Mouse (Mus musculus) embryonic facial prominence, embryonic 10.5 days (tissue): ENCODE measurements around the gene Fbxw4. TPM values are rescaled to one million over a fixed set of nuclear protein-coding genes. Genes with fewer than 3 reads are reported as not detected.
A peak's percentile ranks its signal among the peaks of the same experiment; 100 is the strongest.

Experiments used
- DNase-seq: peaks from one replicate; pipeline ENCODE4 v3.0.0-alpha.2; 2017; ENCODE audit warnings: low spot score
- H3K27ac ChIP-seq: fragments of 300-500 bp; sonication (generic); replicated peaks from 2 replicates; pipeline ENCODE4 v1.5.1; 2016; ENCODE audit warnings: mild to moderate bottlenecking
- H3K27me3 ChIP-seq: fragments of 300-500 bp; sonication (generic); replicated peaks from 2 replicates; pipeline ENCODE4 v1.6.1; 2016; ENCODE audit warnings: low read depth, mild to moderate bottlenecking; ENCODE audit not compliant: poor library complexity, severe bottlenecking
- H3K36me3 ChIP-seq: fragments of 300-500 bp; sonication (generic); replicated peaks from 2 replicates; pipeline ENCODE4 v1.6.1; 2016; ENCODE audit warnings: mild to moderate bottlenecking, moderate library complexity
- H3K4me1 ChIP-seq: fragments of 300-500 bp; sonication (generic); 2 replicates; pipeline ENCODE4 v1.6.1; 2016
- H3K4me3 ChIP-seq: fragments of 300-500 bp; sonication (generic); 2 replicates; pipeline ENCODE4 v1.5.1; 2016; ENCODE audit warnings: mild to moderate bottlenecking, moderate library complexity
- H3K9me3 ChIP-seq: fragments of 300-500 bp; sonication (generic); 2 replicates; pipeline ENCODE4 v1.6.1; 2016; ENCODE audit warnings: mild to moderate bottlenecking
- WGBS: fragments of 180-500 bp; shearing (Covaris S2); methylation state at CpG from one replicate; pipeline ENCODE4 v1.1.7; 2016; 5-methylcytosine and 5-hydroxymethylcytosine counted together
- polyA plus RNA-seq: library from polyadenylated mRNA; unstranded; fragments of >200 nt; fragmentation: Nextera tagmentation; extraction: Ambion mirVana; gene quantifications from 2 replicates; pipeline ENCODE4 v1.2.1, GENCODE M21; 2016

Fbxw4 gene
- polyA plus RNA-seq, 1 experiment from 2014 or later, result 4.2 TPM

- under 1% methylated on average over 38 of the region's 38 CpGs for WGBS
- Histone ChIP-seq H3K4me1 (peaks cover 23% of the 10 kb centered on the region), H3K9me3 (no peaks in the 10 kb centered on the region), H3K4me3 (peak overlapping the region; percentile 53), H3K27ac (peak overlapping the region; percentile 48; the same call in 1 of the 2 replicates), H3K27me3 (peaks cover 89% of the 10 kb centered on the region), H3K36me3 (no peaks in the 10 kb centered on the region)
- DNase-seq, result peak; percentile 56
These were observed 15.8 kb upstream of the Fbxw4 start for GRCm38 (mm10) chr19:45675720-45676581.

GRCm38 (mm10) chr19:45675196-45675595 is 15.1 kb upstream of the Fbxw4 start:
- H3K36me3 ChIP-seq, result no peaks in the 10 kb centered on the region
- peaks cover 82% of the 10 kb centered on the region for H3K27me3 ChIP-seq
- WGBS, result 23% methylated on average over 5 of the region's 5 CpGs
- no peaks in the 10 kb centered on the region for H3K9me3 ChIP-seq
- peak overlapping the region; percentile 53; the same call in 1 of the 2 replicates for H3K4me3 ChIP-seq
- H3K27ac ChIP-seq, result no peak overlapping the region
- DNase-seq, result no peak
- peaks cover 23% of the 10 kb centered on the region for H3K4me1 ChIP-seq

- H3K9me3 ChIP-seq, result no peaks in the 10 kb centered on the region
- peaks cover 23% of the 10 kb centered on the region for H3K4me1 ChIP-seq
- H3K36me3 ChIP-seq, result no peaks in the 10 kb centered on the region
- H3K27ac ChIP-seq, result no peak overlapping the region
- peaks cover 68% of the 10 kb centered on the region for H3K27me3 ChIP-seq
- DNase-seq, result no peak
- H3K4me3 ChIP-seq, result no peak overlapping the region
- WGBS, result 88% methylated on average over 9 of the region's 9 CpGs
These were observed 12.9 kb upstream of the Fbxw4 start for GRCm38 (mm10) chr19:45672971-45673370.

- Histone ChIP-seq H3K36me3 (no peaks in the 10 kb centered on the region), H3K9me3 (no peaks in the 10 kb centered on the region), H3K4me1 (no peaks in the 10 kb centered on the region), H3K27me3 (peaks cover 30% of the 10 kb centered on the region), H3K4me3 (no peak overlapping the region), H3K27ac (no peak overlapping the region)
- no peak for DNase-seq
- 93% methylated on average over 4 of the region's 4 CpGs for WGBS
These were observed 8.9 kb upstream of the Fbxw4 start for GRCm38 (mm10) chr19:45668986-45669385.

- 61% methylated on average over 2 of the region's 2 CpGs for WGBS
- no peak overlapping the region for H3K27ac ChIP-seq
These were observed 3.7 kb upstream of the Fbxw4 start for GRCm38 (mm10) chr19:45663851-45664250.

GRCm38 (mm10) chr19:45660503-45660790 is 335 bp upstream of the Fbxw4 start:
- Histone ChIP-seq H3K36me3 (no peaks in the 10 kb centered on the region), H3K27me3 (0 out of 2 replicates have a peak, but pooled peaks cover 4% of the 10 kb centered on the region), H3K4me1 (peaks cover 46% of the 10 kb centered on the region), H3K27ac (peak overlapping the region; percentile 99), H3K9me3 (no peaks in the 10 kb centered on the region), H3K4me3 (peak overlapping the region; percentile 91)
- DNase-seq, result no peak
- 18% methylated on average over 18 of the region's 18 CpGs for WGBS

More at GRCm38 (mm10) chr19:45663851-45664250, 3.7 kb upstream of the Fbxw4 start:
- H3K4me3 ChIP-seq, result no peak overlapping the region
- H3K4me1 ChIP-seq, result peaks cover 22% of the 10 kb centered on the region
- H3K9me3 ChIP-seq, result no peaks in the 10 kb centered on the region
- H3K36me3 ChIP-seq, result no peaks in the 10 kb centered on the region
- DNase-seq, result no peak
- H3K27me3 ChIP-seq, result 0 out of 2 replicates have a peak, but pooled peaks cover 9% of the 10 kb centered on the region

GRCm38 (mm10) chr19:45659301-45659737 is 793 bp downstream of the Fbxw4 start:
- DNase-seq, result no peak
- H3K4me3 ChIP-seq, result peak overlapping the region; percentile 91
- WGBS, result under 1% methylated on average over 18 of the region's 18 CpGs
- no peaks in the 10 kb centered on the region for H3K36me3 ChIP-seq
- peaks cover 55% of the 10 kb centered on the region for H3K4me1 ChIP-seq
- no peaks in the 10 kb centered on the region for H3K9me3 ChIP-seq
- peak overlapping the region; percentile 99 for H3K27ac ChIP-seq
- H3K27me3 ChIP-seq, result 0 out of 2 replicates have a peak, but pooled peaks cover 4% of the 10 kb centered on the region

- no peak for DNase-seq
- no peaks in the 10 kb centered on the region for H3K9me3 ChIP-seq
- no peaks in the 10 kb centered on the region for H3K36me3 ChIP-seq
- H3K27me3 ChIP-seq, result peaks cover 4% of the 10 kb centered on the region; the same call in 1 of the 2 replicates
- H3K4me3 ChIP-seq, result peak overlapping the region; percentile 91
- peaks cover 60% of the 10 kb centered on the region for H3K4me1 ChIP-seq
- H3K27ac ChIP-seq, result peak overlapping the region; percentile 99
- 66% methylated on average over 10 of the region's 10 CpGs for WGBS
These were observed 1.4 kb downstream of the Fbxw4 start for GRCm38 (mm10) chr19:45658556-45659268.

- WGBS, result 92% methylated on average over 1 of the region's 1 CpGs
- Histone ChIP-seq H3K27me3 (peaks cover 4% of the 10 kb centered on the region; the same call in 1 of the 2 replicates), H3K4me1 (peaks cover 69% of the 10 kb centered on the region)
These were observed 2.3 kb downstream of the Fbxw4 start for GRCm38 (mm10) chr19:45657828-45658227.

GRCm38 (mm10) chr19:45656810-45657595 is 3.1 kb downstream of the Fbxw4 start:
- no peaks in the 10 kb centered on the region for H3K9me3 ChIP-seq
- H3K27ac ChIP-seq, result no peak overlapping the region
- WGBS, result 78% methylated on average over 8 of the region's 8 CpGs
- H3K4me3 ChIP-seq, result no peak overlapping the region
- H3K4me1 ChIP-seq, result peaks cover 78% of the 10 kb centered on the region
- H3K36me3 ChIP-seq, result no peaks in the 10 kb centered on the region
- H3K27me3 ChIP-seq, result peaks cover 4% of the 10 kb centered on the region; the same call in 1 of the 2 replicates
- DNase-seq, result no peak

More at GRCm38 (mm10) chr19:45657828-45658227, 2.3 kb downstream of the Fbxw4 start:
- no peak for DNase-seq
- H3K4me3 ChIP-seq, result no peak overlapping the region
- no peaks in the 10 kb centered on the region for H3K9me3 ChIP-seq
- H3K36me3 ChIP-seq, result no peaks in the 10 kb centered on the region
- H3K27ac ChIP-seq, result no peak overlapping the region

GRCm38 (mm10) chr19:45655870-45656269 is 4.2 kb downstream of the Fbxw4 start:
- peaks cover 83% of the 10 kb centered on the region for H3K4me1 ChIP-seq

GRCm38 (mm10) chr19:45653986-45654385 is 6.1 kb downstream of the Fbxw4 start:
- Histone ChIP-seq H3K4me3 (no peak overlapping the region), H3K36me3 (no peaks in the 10 kb centered on the region), H3K27ac (no peak overlapping the region), H3K27me3 (no peaks in the 10 kb centered on the region; the same call in 1 of the 2 replicates), H3K9me3 (no peaks in the 10 kb centered on the region), H3K4me1 (peaks cover 64% of the 10 kb centered on the region)
- no peak for DNase-seq
- WGBS, result 52% methylated on average over 6 of the region's 6 CpGs

More at GRCm38 (mm10) chr19:45655870-45656269, 4.2 kb downstream of the Fbxw4 start:
- Histone ChIP-seq H3K4me3 (no peak overlapping the region), H3K36me3 (no peaks in the 10 kb centered on the region), H3K27me3 (peaks cover under 1% of the 10 kb centered on the region; the same call in 1 of the 2 replicates), H3K9me3 (no peaks in the 10 kb centered on the region), H3K27ac (no peak overlapping the region)
- DNase-seq, result no peak
- 60% methylated on average over 8 of the region's 8 CpGs for WGBS
